Mouse (Mus musculus) testis, adult 2 months (tissue): ENCODE measurements around the gene Gm20388. TPM values are rescaled to one million over a fixed set of nuclear protein-coding genes. Genes with fewer than 3 reads are reported as not detected.

Source experiments
- H3K27ac ChIP-seq: fragments of 200-500 bp; 2 replicates; pipeline ENCODE4 v1.5.1; 2012; ENCODE audit warnings: low read depth, low read length; ENCODE audit not compliant: control insufficient read depth, insufficient read depth
- H3K27me3 ChIP-seq: fragments of 200-500 bp; 2 replicates; pipeline ENCODE4 v1.6.1; 2012; ENCODE audit warnings: mild to moderate bottlenecking, low read length, moderate library complexity; ENCODE audit not compliant: control insufficient read depth, insufficient read depth
- H3K36me3 ChIP-seq: fragments of 200-500 bp; 2 replicates; pipeline ENCODE4 v1.6.1; 2012; ENCODE audit warnings: mild to moderate bottlenecking, low read length; ENCODE audit not compliant: control insufficient read depth, insufficient read depth
- H3K4me1 ChIP-seq: fragments of 200-500 bp; 2 replicates; pipeline ENCODE4 v1.6.1; 2012; ENCODE audit warnings: low read length; ENCODE audit not compliant: control insufficient read depth, insufficient read depth
- H3K4me3 ChIP-seq: fragments of 200-500 bp; 2 replicates; pipeline ENCODE4 v1.5.1; 2012; ENCODE audit warnings: low read depth, mild to moderate bottlenecking, low read length, moderate library complexity, mixed read lengths; ENCODE audit not compliant: control insufficient read depth
- CTCF ChIP-seq: fragments of 200-500 bp; IDR thresholded peaks from 2 replicates; pipeline ENCODE4 v1.5.1; 2012; ENCODE audit warnings: low read depth, mild to moderate bottlenecking, inconsistent platforms, low read length, moderate library complexity; ENCODE audit not compliant: control insufficient read depth, insufficient read depth, insufficient replicate concordance
- POLR2A ChIP-seq: fragments of 200-500 bp; IDR thresholded peaks from 2 replicates; pipeline ENCODE4 v1.6.1; 2012; ENCODE audit warnings: low read depth, mild to moderate bottlenecking, inconsistent platforms, low read length, moderate library complexity; ENCODE audit not compliant: control insufficient read depth
- polyA plus RNA-seq: library from polyadenylated mRNA; depleted of rRNA; stranded (reverse); fragments of >200 nt; gene quantifications from 2 replicates; pipeline ENCODE4 v1.2.3, GENCODE M21; 2012

The Gm20388 gene
- polyA plus RNA-seq, 1 experiment: 5.6 TPM

GRCm38 (mm10) chr8:122942803-122943713 lies 3032.4 kb downstream of the Gm20388 start:
- Histone ChIP-seq H3K36me3 (no peaks in the 10 kb centered on the region; the same call in 1 of the 2 replicates), H3K4me3 (no peak overlapping the region), H3K27ac (no peak overlapping the region), H3K27me3 (no peaks in the 10 kb centered on the region), H3K4me1 (no peaks in the 10 kb centered on the region)
- TF ChIP-seq POLR2A (no peak), CTCF (no peak; the same call in 1 of the 2 replicates)

- no peaks in the 10 kb centered on the region; the same call in 1 of the 2 replicates for H3K36me3 ChIP-seq
- H3K27me3 ChIP-seq: no peaks in the 10 kb centered on the region
- no peak overlapping the region for H3K4me3 ChIP-seq
- no peak for TF ChIP-seq POLR2A
- H3K27ac ChIP-seq: no peak overlapping the region
- H3K4me1 ChIP-seq: peaks cover 5% of the 10 kb centered on the region
Observed at GRCm38 (mm10) chr8:122945775-122946174, 3035.1 kb downstream of the Gm20388 start.

- TF ChIP-seq CTCF (no peak), POLR2A (no peak)
- Histone ChIP-seq H3K4me1 (peaks cover 10% of the 10 kb centered on the region), H3K27me3 (no peaks in the 10 kb centered on the region), H3K36me3 (no peaks in the 10 kb centered on the region), H3K4me3 (no peak overlapping the region), H3K27ac (no peak overlapping the region)
Observed at GRCm38 (mm10) chr8:122949701-122950100, 3039.1 kb downstream of the Gm20388 start.

GRCm38 (mm10) chr8:122951456-122951855 lies 3040.8 kb downstream of the Gm20388 start:
- no peak overlapping the region for H3K27ac ChIP-seq

GRCm38 (mm10) chr8:122953028-122953427 lies 3042.4 kb downstream of the Gm20388 start:
- Histone ChIP-seq H3K27ac (no peak overlapping the region), H3K27me3 (no peaks in the 10 kb centered on the region), H3K4me3 (no peak overlapping the region), H3K36me3 (no peaks in the 10 kb centered on the region), H3K4me1 (peaks cover 10% of the 10 kb centered on the region)
- TF ChIP-seq POLR2A: no peak
- TF ChIP-seq CTCF: no peak

More at GRCm38 (mm10) chr8:122951456-122951855, 3040.8 kb downstream of the Gm20388 start:
- Histone ChIP-seq H3K36me3 (no peaks in the 10 kb centered on the region), H3K27me3 (no peaks in the 10 kb centered on the region), H3K4me1 (peaks cover 10% of the 10 kb centered on the region), H3K4me3 (no peak overlapping the region)
- TF ChIP-seq CTCF (no peak), POLR2A (no peak)

GRCm38 (mm10) chr8:122954090-122954799 lies 3043.6 kb downstream of the Gm20388 start:
- no peak overlapping the region for H3K4me3 ChIP-seq
- H3K36me3 ChIP-seq: no peaks in the 10 kb centered on the region
- H3K27ac ChIP-seq: no peak overlapping the region
- H3K4me1 ChIP-seq: peaks cover 7% of the 10 kb centered on the region
- no peak for TF ChIP-seq POLR2A
- no peak for TF ChIP-seq CTCF
- H3K27me3 ChIP-seq: no peaks in the 10 kb centered on the region

GRCm38 (mm10) chr8:122955195-122955594 lies 3044.6 kb downstream of the Gm20388 start:
- no peak overlapping the region for H3K4me3 ChIP-seq
- no peak for TF ChIP-seq CTCF
- no peak for TF ChIP-seq POLR2A
- no peaks in the 10 kb centered on the region for H3K36me3 ChIP-seq
- no peaks in the 10 kb centered on the region for H3K27me3 ChIP-seq
- H3K4me1 ChIP-seq: peaks cover 4% of the 10 kb centered on the region; the same call in 1 of the 2 replicates
- no peak overlapping the region for H3K27ac ChIP-seq
